Mouse (Mus musculus): ENCODE results near the gene Zfp598. TPM values are rescaled to one million over a fixed set of nuclear protein-coding genes. Genes with fewer than 3 reads are reported as not detected.

Gene Zfp598
- 23.0 and 25.2 TPM in 2 replicates for polyA plus RNA-seq (2016; fragmentation: Nextera tagmentation; extraction: Ambion mirVana)

GRCm38 (mm10) chr17:24669545-24670245 lies at the start of gene Zfp598:
TSS of gene Zfp598 (plus strand) at chr17:24669687.
- Histone ChIP-seq H3K9me3 (replicated peaks) (no peaks in the 10 kb centered on the region), H3K27ac (peak within 1 kb of the TSS; percentile 88), H3K9ac (peak within 1 kb of the TSS; percentile 98), H3K4me2 (replicated peaks) (peak within 1 kb of the TSS; percentile 71), H3K36me3 (no peaks in the 10 kb centered on the region), H3K4me1 (peaks cover 29% of the 10 kb centered on the region), H3K27me3 (no peaks in the 10 kb centered on the region), H3K4me3 (peak within 1 kb of the TSS; percentile 98)
- WGBS, result 1% methylated on average over 56 of the region's 80 CpGs
- ATAC-seq (ENCODE audit: low FRiP score), result peak; percentile 99

DNA sequence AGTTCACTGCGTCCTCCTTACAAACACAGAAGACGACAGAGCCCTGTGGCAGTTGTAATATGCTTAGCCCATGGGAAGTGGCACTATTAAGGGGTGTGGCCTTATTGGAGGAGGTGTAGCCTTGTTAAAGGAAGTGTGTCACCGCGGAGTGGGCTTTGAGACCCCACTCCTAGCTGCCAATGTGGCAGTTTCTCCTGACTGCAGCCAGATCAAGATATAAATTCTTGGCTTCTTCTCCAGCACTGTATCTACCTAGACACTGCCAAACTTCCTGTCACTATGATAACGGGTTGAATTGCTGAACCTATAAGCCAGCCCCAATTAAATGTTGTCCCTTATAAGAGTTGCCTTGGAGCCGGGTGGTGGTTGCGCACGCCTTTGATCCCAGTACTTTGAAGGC lies 44.0 kb upstream of the Zfp598 start:
- Histone ChIP-seq H3K36me3 (peaks cover 96% of the 10 kb centered on the region), H3K27ac (no peak overlapping the region)
- 95% methylated on average over 8 of the region's 8 CpGs for WGBS

GRCm38 (mm10) chr17:24628646-24629045 lies 40.8 kb upstream of the Zfp598 start:
- peaks cover 15% of the 10 kb centered on the region for H3K4me1 ChIP-seq
- H3K9me3 ChIP-seq (replicated peaks), result no peaks in the 10 kb centered on the region
- H3K27me3 ChIP-seq, result no peaks in the 10 kb centered on the region
- H3K27ac ChIP-seq, result no peak overlapping the region
- peaks cover 67% of the 10 kb centered on the region for H3K36me3 ChIP-seq
- no peak overlapping the region for H3K4me2 ChIP-seq (replicated peaks)
- no peak overlapping the region for H3K4me3 ChIP-seq
- WGBS, result 57% methylated on average over 5 of the region's 5 CpGs
- no peak overlapping the region for H3K9ac ChIP-seq
- no peak for ATAC-seq (ENCODE audit: low FRiP score)

More for the DNA sequence above, 44.0 kb upstream of the Zfp598 start:
- no peak overlapping the region for H3K4me2 ChIP-seq (replicated peaks)
- H3K4me3 ChIP-seq, result no peak overlapping the region
- H3K27me3 ChIP-seq, result no peaks in the 10 kb centered on the region
- H3K9ac ChIP-seq, result no peak overlapping the region
- ATAC-seq (ENCODE audit: low FRiP score), result no peak
- H3K9me3 ChIP-seq (replicated peaks), result no peaks in the 10 kb centered on the region
- no peaks in the 10 kb centered on the region for H3K4me1 ChIP-seq

DNA sequence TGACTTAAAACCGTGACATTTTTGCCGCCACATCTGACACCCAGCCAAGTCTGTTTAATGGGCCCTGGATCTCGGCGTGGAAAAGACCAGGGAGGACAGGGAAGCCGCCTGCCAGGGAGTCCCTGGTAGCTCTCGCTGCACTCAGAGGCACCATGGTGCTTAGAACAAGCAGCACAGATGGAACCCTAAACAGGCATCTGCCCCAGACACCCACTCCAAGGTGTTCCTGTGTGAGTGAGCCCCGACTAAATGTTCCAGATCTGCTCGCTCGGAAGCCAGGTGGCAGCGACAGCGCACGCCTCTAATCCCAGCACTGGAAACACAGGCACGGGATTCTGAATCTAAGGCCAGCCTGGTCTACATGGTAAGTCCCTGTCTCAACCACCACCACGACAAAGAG lies 39.4 kb upstream of the Zfp598 start:
- 91% methylated on average over 14 of the region's 14 CpGs for WGBS
- no peak overlapping the region for H3K4me3 ChIP-seq
- no peaks in the 10 kb centered on the region for H3K27me3 ChIP-seq
- no peak overlapping the region for H3K9ac ChIP-seq
- H3K4me2 ChIP-seq (replicated peaks), result no peak overlapping the region
- ATAC-seq (ENCODE audit: low FRiP score), result no peak
- no peak overlapping the region for H3K27ac ChIP-seq
- no peaks in the 10 kb centered on the region for H3K9me3 ChIP-seq (replicated peaks)
- H3K36me3 ChIP-seq, result peaks cover 53% of the 10 kb centered on the region
- peaks cover 15% of the 10 kb centered on the region for H3K4me1 ChIP-seq

DNA sequence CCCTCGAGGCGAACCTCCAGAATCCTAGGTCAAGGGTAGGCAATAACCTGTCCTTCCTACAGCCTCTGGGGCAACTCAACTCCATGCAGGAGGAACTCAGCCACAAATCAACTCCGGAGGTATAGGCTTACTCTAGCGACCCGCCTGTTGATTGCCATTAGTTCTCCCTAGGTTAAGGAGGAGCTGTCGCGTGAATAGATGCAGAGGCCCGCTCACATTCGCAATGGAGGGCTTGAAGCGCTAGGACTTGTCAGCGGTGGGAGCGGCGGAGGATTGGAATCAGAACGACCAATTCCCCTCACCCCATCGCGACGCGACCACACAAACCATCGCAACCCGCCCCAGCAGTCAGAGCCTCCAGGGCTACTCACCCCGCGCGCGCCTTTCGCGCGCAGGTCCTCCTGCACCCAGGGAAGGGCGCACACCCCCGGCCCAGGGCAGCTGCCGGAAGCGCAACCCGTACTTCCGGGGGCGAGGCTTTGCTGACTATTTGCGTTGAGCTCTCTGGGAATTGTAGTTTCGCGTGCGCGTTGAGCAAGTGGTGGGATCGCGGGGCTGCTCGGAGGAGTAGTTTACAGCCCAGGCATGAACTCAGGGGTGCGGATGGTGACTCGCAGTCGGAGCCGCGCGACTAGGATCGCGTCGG lies 37.2 kb upstream of the Zfp598 start, which contains the start of the genes Tsc2 and Nthl1:
Tsc2 (minus strand) TSS at position 464 of the 646 bp plus-strand sequence.
Nthl1 (plus strand) TSS at position 514 of the 646 bp plus-strand sequence.
- H3K36me3 ChIP-seq, result peaks cover 32% of the 10 kb centered on the region
- H3K4me2 ChIP-seq (replicated peaks), result peak within 1 kb of the TSS; percentile 91
- peaks cover 15% of the 10 kb centered on the region for H3K4me1 ChIP-seq
- peak within 1 kb of the TSS; percentile 73 for H3K4me3 ChIP-seq
- no peaks in the 10 kb centered on the region for H3K27me3 ChIP-seq
- peak within 1 kb of the TSS; percentile 79 for H3K27ac ChIP-seq
- WGBS, result 1% methylated on average over 51 of the region's 51 CpGs
- no peaks in the 10 kb centered on the region for H3K9me3 ChIP-seq (replicated peaks)
- H3K9ac ChIP-seq, result peak within 1 kb of the TSS; percentile 79
- ATAC-seq (ENCODE audit: low FRiP score), result peak; percentile 86

- H3K4me1 ChIP-seq, result peaks cover 15% of the 10 kb centered on the region
- peak overlapping the region; percentile 73 for H3K4me3 ChIP-seq
- H3K27ac ChIP-seq, result peak overlapping the region; percentile 79
- H3K36me3 ChIP-seq, result peaks cover 26% of the 10 kb centered on the region
- H3K4me2 ChIP-seq (replicated peaks), result peak overlapping the region; percentile 91
- no peaks in the 10 kb centered on the region for H3K27me3 ChIP-seq
- WGBS, result 13% methylated on average over 22 of the region's 22 CpGs
- H3K9me3 ChIP-seq (replicated peaks), result no peaks in the 10 kb centered on the region
- peak overlapping the region; percentile 79 for H3K9ac ChIP-seq
- peak; percentile 51 for ATAC-seq (ENCODE audit: low FRiP score)
Observed at GRCm38 (mm10) chr17:24632813-24633449, 36.6 kb upstream of the Zfp598 start.

DNA sequence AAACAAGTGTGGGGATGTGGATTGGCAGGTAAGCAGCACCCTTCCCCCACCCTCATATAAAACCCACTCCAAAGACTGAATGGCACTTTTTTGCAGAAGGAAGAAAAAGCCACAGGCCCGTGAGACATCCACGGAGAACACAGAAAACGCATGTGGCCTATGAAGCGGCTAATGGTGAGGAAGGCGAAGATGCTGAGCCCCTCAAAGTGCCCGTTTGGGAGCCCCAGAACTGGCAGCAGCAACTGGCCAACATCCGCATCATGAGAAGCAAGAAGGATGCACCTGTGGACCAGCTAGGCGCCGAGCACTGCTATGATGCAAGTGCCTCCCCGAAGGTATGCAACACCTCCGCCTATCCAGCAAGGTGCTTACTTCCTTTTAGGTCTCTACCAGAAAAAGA lies 35.7 kb upstream of the Zfp598 start:
- ATAC-seq (ENCODE audit: low FRiP score), result no peak

DNA sequence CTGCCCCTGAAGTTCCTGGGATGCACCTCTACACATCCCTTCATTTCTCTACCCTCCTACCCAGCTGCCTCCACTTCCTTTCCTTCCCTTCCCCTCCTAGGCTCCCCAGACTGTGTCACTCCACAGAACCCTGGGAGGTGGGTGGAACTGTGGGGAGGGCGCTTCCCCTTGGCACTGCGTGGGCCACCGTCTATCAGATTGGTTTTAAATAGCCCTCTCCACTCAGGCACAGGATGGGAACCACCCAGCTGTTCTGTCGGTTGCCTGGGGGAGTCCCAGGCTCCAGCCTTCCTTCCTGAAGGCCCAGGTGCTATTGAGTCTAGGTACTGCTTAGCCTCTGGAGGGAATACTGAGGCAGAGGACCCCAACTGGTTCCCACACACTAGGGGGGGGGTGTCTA lies 34.5 kb upstream of the Zfp598 start:
- Histone ChIP-seq H3K4me2 (replicated peaks) (no peak overlapping the region), H3K36me3 (peaks cover 10% of the 10 kb centered on the region), H3K27me3 (no peaks in the 10 kb centered on the region), H3K4me1 (peaks cover 22% of the 10 kb centered on the region), H3K9me3 (replicated peaks) (no peaks in the 10 kb centered on the region), H3K27ac (no peak overlapping the region), H3K9ac (no peak overlapping the region), H3K4me3 (no peak overlapping the region)
- 87% methylated on average over 4 of the region's 4 CpGs for WGBS
- no peak for ATAC-seq (ENCODE audit: low FRiP score)

More for the DNA sequence above, 35.7 kb upstream of the Zfp598 start:
- Histone ChIP-seq H3K9me3 (replicated peaks) (no peaks in the 10 kb centered on the region), H3K9ac (no peak overlapping the region), H3K4me1 (peaks cover 15% of the 10 kb centered on the region), H3K4me3 (no peak overlapping the region), H3K36me3 (peaks cover 20% of the 10 kb centered on the region), H3K4me2 (replicated peaks) (no peak overlapping the region), H3K27me3 (no peaks in the 10 kb centered on the region), H3K27ac (no peak overlapping the region)
- WGBS, result 94% methylated on average over 11 of the region's 11 CpGs

DNA sequence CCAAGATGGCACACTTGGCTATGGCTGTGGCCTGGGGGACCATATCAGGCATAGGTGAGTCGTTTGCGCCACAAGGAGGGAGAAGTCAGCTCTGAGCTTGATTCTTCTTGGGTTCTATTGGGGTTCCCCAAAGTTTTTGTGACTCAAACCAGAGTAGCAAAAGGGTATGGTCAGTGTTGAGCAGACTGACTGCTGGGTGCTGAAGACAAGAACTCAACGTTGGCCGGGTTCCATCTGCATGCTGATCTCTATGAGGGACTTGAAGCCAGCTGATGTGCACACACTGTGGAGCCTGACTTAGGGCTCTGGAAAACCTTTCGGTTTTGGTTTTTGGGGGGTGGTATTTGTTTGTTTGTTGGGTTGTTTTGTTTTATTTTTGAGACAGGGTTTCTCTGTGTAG lies 33.8 kb upstream of the Zfp598 start:
- WGBS, result 95% methylated on average over 5 of the region's 5 CpGs
- Histone ChIP-seq H3K27ac (no peak overlapping the region), H3K4me3 (no peak overlapping the region), H3K4me2 (replicated peaks) (no peak overlapping the region), H3K36me3 (peaks cover 4% of the 10 kb centered on the region), H3K9ac (no peak overlapping the region), H3K27me3 (no peaks in the 10 kb centered on the region), H3K4me1 (peaks cover 23% of the 10 kb centered on the region), H3K9me3 (replicated peaks) (no peaks in the 10 kb centered on the region)
- ATAC-seq (ENCODE audit: low FRiP score), result no peak

DNA sequence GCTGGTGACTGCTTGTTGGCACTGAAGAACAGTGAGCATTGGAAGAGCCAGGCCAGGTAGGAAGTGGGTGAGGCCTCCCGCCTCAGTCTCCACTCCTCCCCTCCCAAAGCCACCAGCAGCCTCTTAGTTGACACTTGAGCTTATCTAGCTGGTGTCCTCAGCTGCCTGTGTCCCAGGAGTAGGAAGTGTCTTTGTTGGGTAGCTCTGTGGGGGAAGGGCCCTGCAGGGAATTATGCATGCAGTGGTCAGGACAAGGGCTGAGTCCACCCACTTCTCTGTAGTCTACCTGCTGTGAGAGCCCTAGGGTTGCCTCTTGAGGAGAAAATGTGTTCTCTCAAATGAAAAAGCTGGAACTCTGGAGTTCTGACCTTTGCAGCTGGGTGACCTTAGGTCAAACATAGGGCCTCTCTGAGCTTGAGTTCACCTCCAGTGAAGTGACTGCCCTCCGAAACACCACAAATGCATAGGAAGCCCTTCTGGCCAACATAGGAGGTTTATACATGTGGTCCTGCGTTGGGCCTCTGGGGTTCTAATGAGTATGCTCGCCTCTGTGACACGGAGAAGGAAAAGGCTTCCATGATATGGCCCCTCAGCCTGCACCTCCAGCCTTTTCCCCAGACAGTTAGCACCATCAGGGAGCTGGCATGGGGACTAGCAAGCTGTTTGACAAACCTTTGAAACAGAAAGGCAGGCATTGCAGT lies 32.6 kb upstream of the Zfp598 start:
- Histone ChIP-seq H3K4me2 (replicated peaks) (no peak overlapping the region), H3K4me3 (no peak overlapping the region), H3K27ac (no peak overlapping the region), H3K9me3 (replicated peaks) (no peaks in the 10 kb centered on the region), H3K27me3 (no peaks in the 10 kb centered on the region), H3K9ac (no peak overlapping the region), H3K36me3 (peaks cover 3% of the 10 kb centered on the region; the same call in 1 of the 2 replicates), H3K4me1 (peaks cover 18% of the 10 kb centered on the region)
- ATAC-seq (ENCODE audit: low FRiP score), result no peak
- 77% methylated on average over 5 of the region's 5 CpGs for WGBS

DNA sequence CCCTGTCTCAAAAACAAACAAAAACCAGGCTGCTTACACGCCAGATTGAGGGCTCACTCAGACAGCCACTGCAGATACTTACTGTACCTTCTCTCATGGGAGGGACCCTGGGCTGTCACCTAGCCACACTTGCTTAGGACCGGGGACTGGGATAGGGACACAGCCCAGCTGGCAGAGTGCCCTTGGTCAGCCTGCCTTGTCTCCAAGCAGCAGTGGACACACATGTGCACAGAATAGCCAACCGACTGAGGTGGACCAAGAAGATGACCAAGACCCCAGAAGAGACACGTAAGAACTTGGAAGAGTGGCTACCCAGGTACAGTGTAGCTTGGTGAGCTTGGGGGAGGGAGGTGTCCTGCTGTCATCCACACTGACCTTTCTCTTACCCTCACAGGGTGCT lies 31.3 kb upstream of the Zfp598 start:
- Histone ChIP-seq H3K4me2 (replicated peaks) (no peak overlapping the region), H3K4me1 (peaks cover 11% of the 10 kb centered on the region; the same call in 1 of the 2 replicates), H3K9me3 (replicated peaks) (no peaks in the 10 kb centered on the region), H3K27me3 (no peaks in the 10 kb centered on the region), H3K36me3 (peaks cover 3% of the 10 kb centered on the region; the same call in 1 of the 2 replicates), H3K4me3 (no peak overlapping the region), H3K27ac (no peak overlapping the region), H3K9ac (no peak overlapping the region)
- no peak for ATAC-seq (ENCODE audit: low FRiP score)
- WGBS, result 93% methylated on average over 4 of the region's 4 CpGs

DNA sequence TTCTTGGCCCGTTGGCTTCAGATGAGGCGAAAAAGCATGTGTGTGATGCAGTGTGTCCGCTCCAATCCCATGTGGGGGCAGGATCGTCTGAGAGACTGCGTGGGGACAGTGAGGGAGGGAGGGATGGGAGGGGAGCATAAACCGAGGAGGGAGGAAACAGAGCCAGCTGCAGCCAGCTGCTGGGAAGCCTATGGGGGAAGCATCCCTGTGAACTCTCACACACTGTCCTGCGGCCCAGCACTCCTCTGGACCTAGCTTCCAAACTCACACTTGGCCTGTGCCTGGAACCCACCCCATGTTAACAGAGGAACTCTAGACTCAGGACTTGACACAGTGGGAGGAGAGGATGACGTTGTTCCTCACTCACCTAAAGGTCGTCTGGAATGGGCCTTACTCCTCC lies 30.6 kb upstream of the Zfp598 start:
- no peak for ATAC-seq (ENCODE audit: low FRiP score)
- H3K27me3 ChIP-seq, result no peaks in the 10 kb centered on the region
- WGBS, result 72% methylated on average over 9 of the region's 9 CpGs
- no peaks in the 10 kb centered on the region for H3K9me3 ChIP-seq (replicated peaks)
- peaks cover 3% of the 10 kb centered on the region; the same call in 1 of the 2 replicates for H3K36me3 ChIP-seq
- H3K4me3 ChIP-seq, result no peak overlapping the region
- H3K4me1 ChIP-seq, result peaks cover 14% of the 10 kb centered on the region
- H3K27ac ChIP-seq, result peak overlapping the region; percentile 76; the same call in 1 of the 2 replicates
- no peak overlapping the region for H3K4me2 ChIP-seq (replicated peaks)
- H3K9ac ChIP-seq, result 0 out of 2 replicates have a peak overlapping the region, but pooled peaks have one; percentile 50

Data from hindbrain, embryonic 12.5 days (tissue).